Mouse (Mus musculus) G1E (cell line): ENCODE results near the gene Bscl2. TPM values are rescaled to one million over a fixed set of nuclear protein-coding genes. Genes with fewer than 3 reads are reported as not detected.
A peak's percentile ranks its signal among the peaks of the same experiment; 100 is the strongest.

Experiments used
- ATAC-seq: 2 replicates; pipeline ENCODE4 v1.8.0; 2016; ENCODE audit warnings: mild to moderate bottlenecking; ENCODE audit not compliant: insufficient number of reproducible peaks, poor library complexity, low FRiP score, severe bottlenecking; ENCODE audit errors: extremely low read depth
- DNase-seq: peaks from one replicate; pipeline ENCODE4 v3.0.0; 2012; ENCODE audit warnings: low spot score
- H3K27me3 ChIP-seq: 2 replicates; pipeline ENCODE4 v1.6.1; 2012; ENCODE audit warnings: mild to moderate bottlenecking, low read length, inconsistent platforms; ENCODE audit not compliant: insufficient read depth
- H3K36me3 ChIP-seq: replicated peaks from 2 replicates; pipeline ENCODE3; 2012; ENCODE audit warnings: mild to moderate bottlenecking, inconsistent platforms
- H3K4me1 ChIP-seq: 2 replicates; pipeline ENCODE4 v1.6.1; 2012; ENCODE audit warnings: low read depth, low read length, inconsistent platforms, mixed read lengths; ENCODE audit not compliant: insufficient read depth
- H3K4me3 ChIP-seq: 2 replicates; pipeline ENCODE4 v1.5.1; 2012; ENCODE audit warnings: low read depth, mild to moderate bottlenecking, inconsistent platforms, low read length, moderate library complexity, mixed read lengths
- H3K9me3 ChIP-seq: replicated peaks from 2 replicates; pipeline ENCODE4 v1.6.1; 2012; ENCODE audit warnings: inconsistent platforms
- CTCF ChIP-seq: IDR thresholded peaks from 2 replicates; pipeline ENCODE4 v1.5.1; 2012; ENCODE audit warnings: low read depth, low read length, inconsistent platforms, mixed read lengths
- GATA1 ChIP-seq: IDR thresholded peaks from 2 replicates; pipeline ENCODE4 v1.6.1; 2012; ENCODE audit warnings: borderline replicate concordance, low read length, inconsistent platforms, mixed read lengths
- GATA2 ChIP-seq: IDR thresholded peaks from 2 replicates; pipeline ENCODE4 v1.6.1; 2012; ENCODE audit warnings: low read depth, low read length, inconsistent platforms, borderline replicate concordance
- POLR2AphosphoS5 ChIP-seq: IDR thresholded peaks from 2 replicates; pipeline ENCODE4 v1.6.1; 2012; ENCODE audit warnings: low read depth, low read length, inconsistent platforms; ENCODE audit not compliant: insufficient replicate concordance
- TAL1 ChIP-seq: conservative IDR thresholded peaks from 2 replicates; pipeline ENCODE4 v1.6.1; 2012; ENCODE audit warnings: low read depth, low read length, inconsistent platforms, mixed read lengths
- polyA plus RNA-seq: library from polyadenylated mRNA; stranded (reverse); fragments of >175 nt; gene quantifications from 2 replicates; pipeline ENCODE4 v1.2.3, GENCODE M21; 2012
- total RNA-seq, 2 experiments: library from RNA; stranded (forward) in 1 of 2; stranded (reverse) in 1 of 2; fragments of 200-1000 nt in 1 of 2; fragments of >200 nt in 1 of 2; fragmentation: Nextera tagmentation in 1 of 2; gene quantifications; 2 replicates each; pipeline ENCODE4 v1.2.3; 2014 to 2017

Bscl2 gene
- total and polyA plus RNA-seq, 3 experiments = 5.5 to 20.5 (median 9.0) TPM

- Histone ChIP-seq H3K36me3 (peaks cover 41% of the 10 kb centered on the region), H3K4me1 (peaks cover 53% of the 10 kb centered on the region), H3K4me3 (peak within 1 kb of the TSS; percentile 74), H3K9me3 (no peaks in the 10 kb centered on the region), H3K27me3 (no peaks in the 10 kb centered on the region)
- no peak for TF ChIP-seq GATA2
- TF ChIP-seq TAL1 = no peak
- no peak for TF ChIP-seq POLR2AphosphoS5
- no peak for TF ChIP-seq GATA1
- peak; percentile 95 for ATAC-seq
- DNase-seq = peak; percentile 88
These were observed 35.0 kb upstream of the Bscl2 start, which contains the start of gene Zbtb3 for GRCm38 (mm10) chr19:8802130-8802821. TSS of gene Zbtb3 (plus strand) at chr19:8802555.

GRCm38 (mm10) chr19:8803204-8803780, 34.0 kb upstream of the Bscl2 start:
- DNase-seq = no peak
- ATAC-seq = no peak
- TF ChIP-seq POLR2AphosphoS5 = no peak
- Histone ChIP-seq H3K4me3 (no peak overlapping the region; the same call in 1 of the 2 replicates), H3K9me3 (no peaks in the 10 kb centered on the region), H3K36me3 (peaks cover 51% of the 10 kb centered on the region), H3K27me3 (no peaks in the 10 kb centered on the region), H3K4me1 (peaks cover 50% of the 10 kb centered on the region)

GRCm38 (mm10) chr19:8803879-8804660, 33.2 kb upstream of the Bscl2 start:
- peak overlapping the region; percentile 28; the same call in 1 of the 2 replicates for H3K4me3 ChIP-seq
- DNase-seq (no peak), ATAC-seq (no peak)
- H3K9me3 ChIP-seq = no peaks in the 10 kb centered on the region
- TF ChIP-seq CTCF = no peak
- TF ChIP-seq POLR2AphosphoS5 = no peak
- H3K4me1 ChIP-seq = peaks cover 47% of the 10 kb centered on the region
- no peaks in the 10 kb centered on the region for H3K27me3 ChIP-seq
- H3K36me3 ChIP-seq = peaks cover 57% of the 10 kb centered on the region

- TF ChIP-seq POLR2AphosphoS5 (no peak), TAL1 (no peak)
- H3K9me3 ChIP-seq = no peaks in the 10 kb centered on the region
- ATAC-seq (no peak), DNase-seq (no peak)
- peaks cover 34% of the 10 kb centered on the region for H3K4me1 ChIP-seq
- H3K27me3 ChIP-seq = no peaks in the 10 kb centered on the region
- H3K36me3 ChIP-seq = peaks cover 78% of the 10 kb centered on the region
- H3K4me3 ChIP-seq = no peak overlapping the region
These were observed 30.5 kb upstream of the Bscl2 start for GRCm38 (mm10) chr19:8806810-8807209.

- H3K9me3 ChIP-seq = no peaks in the 10 kb centered on the region
- ATAC-seq = no peak
- H3K36me3 ChIP-seq = peaks cover 63% of the 10 kb centered on the region
- TF ChIP-seq POLR2AphosphoS5 (no peak), TAL1 (no peak), CTCF (no peak), GATA1 (no peak), GATA2 (no peak)
- H3K4me3 ChIP-seq = no peak overlapping the region
- no peak for DNase-seq
- peaks cover 30% of the 10 kb centered on the region for H3K4me1 ChIP-seq
- no peaks in the 10 kb centered on the region for H3K27me3 ChIP-seq
These were observed 21.5 kb upstream of the Bscl2 start for GRCm38 (mm10) chr19:8815812-8816211.

- H3K4me3 ChIP-seq = peak overlapping the region; percentile 4; the same call in 1 of the 2 replicates
- H3K36me3 ChIP-seq = peaks cover 57% of the 10 kb centered on the region
- H3K4me1 ChIP-seq = peaks cover 33% of the 10 kb centered on the region
- ATAC-seq = no peak
- TF ChIP-seq POLR2AphosphoS5 (no peak), TAL1 (no peak), GATA1 (no peak), GATA2 (no peak), CTCF (no peak)
- no peaks in the 10 kb centered on the region for H3K9me3 ChIP-seq
- DNase-seq = no peak
- no peaks in the 10 kb centered on the region for H3K27me3 ChIP-seq
These were observed 20.3 kb upstream of the Bscl2 start for GRCm38 (mm10) chr19:8817001-8817400.
